Mouse (Mus musculus) gonadal fat pad, adult 2 months (tissue): Measurements from ENCODE around the gene 4933405L10Rik. TPM values are rescaled to one million over a fixed set of nuclear protein-coding genes. Genes with fewer than 3 reads are reported as not detected.

ENCODE experiments used
- DNase-seq: peaks from one replicate; pipeline ENCODE4 v3.0.0-alpha.2; 2012; ENCODE audit warnings: low read depth
- polyA plus RNA-seq: library from polyadenylated mRNA; depleted of rRNA; stranded (reverse); fragments of >200 nt; gene quantifications from 2 replicates; pipeline ENCODE4 v1.2.3, GENCODE M21; 2012; rRNA removed

4933405L10Rik gene
- 0.15 TPM in 1 of 2 replicates, not detected in the other for polyA plus RNA-seq

DNA sequence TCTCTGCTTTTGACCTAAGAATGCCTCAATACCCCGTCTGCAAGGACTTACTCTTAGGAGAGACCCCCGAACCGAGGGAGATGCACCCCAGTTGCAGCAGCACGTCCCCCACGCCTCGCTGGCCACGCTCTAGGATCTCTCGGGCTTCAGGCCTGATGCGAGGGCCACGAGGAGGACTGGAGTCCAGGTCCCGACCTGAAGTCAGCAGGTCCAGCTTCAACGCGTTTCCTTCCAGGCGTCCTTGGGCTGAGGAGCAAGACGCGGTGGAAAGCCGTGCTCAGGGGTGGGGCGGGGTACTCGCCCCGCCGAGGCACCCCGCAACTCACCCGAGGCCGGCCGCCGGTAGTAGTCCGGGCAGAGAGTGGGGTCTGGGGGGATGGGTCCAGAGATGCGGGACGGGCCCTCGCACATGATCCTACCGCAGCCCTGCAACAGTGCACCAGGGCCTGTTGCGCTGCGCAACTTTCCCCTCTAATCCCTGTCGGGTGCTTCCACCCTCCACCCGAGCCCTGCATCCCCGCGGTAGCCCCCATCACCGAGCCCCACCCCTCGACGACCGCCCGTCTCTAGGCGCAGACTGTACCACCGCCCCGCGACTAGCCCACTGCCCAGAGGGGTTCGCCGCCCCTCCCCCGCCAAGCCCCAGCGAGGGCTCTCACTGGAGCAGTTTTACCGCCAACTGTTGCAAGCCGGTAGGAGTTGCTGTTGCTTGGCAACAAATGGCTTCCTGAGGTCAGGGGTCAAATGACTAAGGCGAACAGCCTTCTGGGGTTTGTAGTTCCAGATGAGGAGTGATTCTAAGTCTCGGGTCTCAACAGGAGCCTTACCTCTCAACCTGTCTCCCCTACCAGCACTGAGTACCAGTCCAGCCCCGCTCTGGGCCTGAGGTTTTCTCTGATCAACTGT lies at the start of gene 4933405L10Rik, which contains the start of gene Enkd1:
Gene 4933405L10Rik (plus strand): TSS at position 158 of the 906 bp plus-strand sequence.
Gene Enkd1 (minus strand): TSS at position 713 of the 906 bp plus-strand sequence.
- DNase-seq, result peak; percentile 38

DNA sequence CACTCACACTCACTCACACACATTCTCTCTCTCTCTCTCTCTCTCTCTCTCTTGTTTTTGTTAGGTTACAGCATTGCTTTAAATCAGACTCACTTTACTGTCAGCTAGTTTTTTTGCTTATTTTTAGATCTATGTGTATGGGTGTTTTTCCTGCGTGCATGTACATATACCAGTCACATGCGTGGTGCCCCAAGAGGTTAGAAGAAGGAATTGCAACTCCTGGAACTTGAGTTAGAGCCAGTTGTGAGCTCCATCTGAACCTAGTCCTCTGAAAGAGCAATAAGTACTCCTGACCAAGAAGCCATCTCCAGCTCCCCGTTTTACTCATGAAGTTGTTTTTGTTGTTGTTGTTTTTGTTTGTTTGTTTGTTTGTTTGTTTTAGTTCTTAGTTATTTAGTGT lies 46.3 kb upstream of the 4933405L10Rik start:
- DNase-seq, result no peak

DNA sequence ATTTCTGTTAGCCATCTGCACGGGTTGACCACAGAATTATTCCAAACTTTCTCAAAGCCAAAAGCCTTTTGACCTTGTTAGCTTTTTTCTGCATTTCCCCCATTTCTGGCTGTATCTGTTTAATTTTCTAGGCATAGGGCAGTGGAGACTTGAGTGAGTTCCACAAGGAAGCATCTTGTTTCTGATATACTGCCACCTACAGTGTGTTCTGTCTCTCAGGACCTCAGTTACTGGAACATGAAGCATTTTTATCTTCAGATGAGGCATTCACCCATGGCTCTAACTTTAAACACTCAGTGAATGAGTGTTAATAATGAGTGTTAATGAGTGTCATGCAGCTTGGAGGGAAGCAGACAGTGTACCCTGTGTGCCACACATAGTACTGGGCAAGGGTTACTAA lies 29.6 kb upstream of the 4933405L10Rik start:
- no peak for DNase-seq

DNA sequence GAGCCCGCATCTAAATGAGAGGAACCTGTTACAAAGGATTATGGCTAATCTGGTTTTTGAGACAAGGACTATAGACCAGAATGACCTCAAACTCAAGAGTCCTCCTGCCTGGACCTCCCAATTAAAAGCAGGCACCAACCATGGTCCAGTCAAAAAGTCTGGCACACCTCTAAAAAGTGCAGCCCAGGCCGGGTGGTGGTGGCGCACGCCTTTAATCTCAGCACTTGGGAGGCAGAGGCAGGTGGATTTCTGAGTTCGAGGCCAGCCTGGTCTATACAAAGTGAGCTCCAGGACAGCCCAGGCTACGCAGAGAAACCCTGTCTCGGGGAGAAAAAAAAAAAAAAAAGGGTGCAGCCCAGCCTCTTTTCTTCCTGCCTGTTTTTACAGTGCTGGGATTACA lies 22.1 kb upstream of the 4933405L10Rik start:
- DNase-seq, result no peak

DNA sequence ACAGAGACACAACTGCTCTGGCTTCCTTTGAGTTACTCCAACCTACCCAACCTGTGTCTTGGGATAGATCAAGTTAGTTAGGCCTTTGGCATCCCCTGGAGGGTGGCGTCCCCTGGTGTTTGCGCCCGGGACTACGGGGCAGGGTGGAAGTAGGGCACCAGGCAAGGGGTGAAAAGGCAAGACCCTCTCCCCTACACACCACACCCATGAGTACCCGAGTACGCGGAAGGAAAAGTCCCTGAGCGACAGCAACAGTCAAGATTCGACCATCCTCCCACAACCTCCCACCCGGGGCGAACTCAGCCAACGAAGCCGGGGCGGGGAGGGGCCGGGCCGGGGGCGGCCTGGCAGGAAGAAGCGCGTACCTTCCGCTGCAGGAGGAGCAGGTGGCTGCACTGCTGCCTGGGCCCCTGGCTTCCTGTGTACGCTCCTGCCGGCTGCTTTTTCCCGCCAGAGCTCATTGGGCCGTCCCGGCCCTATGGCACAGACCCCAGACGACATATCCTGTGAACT lies 21.6 kb upstream of the 4933405L10Rik start, which contains the start of gene Carmil2:
Gene Carmil2 (plus strand): TSS at position 479 of the 513 bp plus-strand sequence.
- DNase-seq, result no peak

DNA sequence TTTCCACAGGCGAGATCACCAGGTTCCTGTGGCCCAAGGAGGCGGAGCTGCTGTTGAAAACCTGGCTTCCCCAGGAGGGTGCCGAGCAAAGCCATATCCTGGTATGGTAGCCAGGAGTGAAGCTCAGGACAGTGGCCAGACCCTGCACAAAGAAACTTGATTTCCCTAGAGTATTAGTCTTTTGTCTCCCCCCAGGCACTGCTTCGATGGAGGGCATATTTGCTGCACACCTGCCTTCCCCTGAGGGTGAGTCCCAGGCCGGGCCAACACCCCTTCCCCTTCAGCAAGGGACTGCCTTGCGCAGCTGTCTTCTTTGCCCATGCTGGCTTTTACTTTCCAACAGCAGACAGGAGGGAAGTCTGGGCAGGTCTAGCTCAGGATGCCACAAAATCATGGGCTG lies 20.9 kb upstream of the 4933405L10Rik start:
- no peak for DNase-seq

DNA sequence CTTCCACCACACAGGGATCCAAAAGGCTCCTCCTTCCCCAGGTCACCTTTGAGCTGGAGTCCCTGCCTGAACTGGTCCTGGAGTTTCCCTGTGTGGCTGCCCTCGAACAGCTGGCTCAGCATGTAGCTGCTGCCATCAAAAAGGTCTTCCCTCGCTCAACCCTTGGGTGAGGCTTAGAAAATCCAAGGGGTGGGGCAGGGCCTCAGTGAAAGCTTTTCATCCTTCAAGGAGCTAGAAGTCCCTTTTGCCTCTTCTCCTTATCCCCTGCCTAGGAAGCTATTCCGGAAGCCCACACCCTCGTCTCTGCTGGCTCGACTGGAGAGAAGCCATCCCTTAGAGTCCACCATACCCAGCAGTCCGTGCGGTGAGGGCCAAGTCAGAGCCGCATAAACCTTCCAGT lies 19.9 kb upstream of the 4933405L10Rik start:
- no peak for DNase-seq

DNA sequence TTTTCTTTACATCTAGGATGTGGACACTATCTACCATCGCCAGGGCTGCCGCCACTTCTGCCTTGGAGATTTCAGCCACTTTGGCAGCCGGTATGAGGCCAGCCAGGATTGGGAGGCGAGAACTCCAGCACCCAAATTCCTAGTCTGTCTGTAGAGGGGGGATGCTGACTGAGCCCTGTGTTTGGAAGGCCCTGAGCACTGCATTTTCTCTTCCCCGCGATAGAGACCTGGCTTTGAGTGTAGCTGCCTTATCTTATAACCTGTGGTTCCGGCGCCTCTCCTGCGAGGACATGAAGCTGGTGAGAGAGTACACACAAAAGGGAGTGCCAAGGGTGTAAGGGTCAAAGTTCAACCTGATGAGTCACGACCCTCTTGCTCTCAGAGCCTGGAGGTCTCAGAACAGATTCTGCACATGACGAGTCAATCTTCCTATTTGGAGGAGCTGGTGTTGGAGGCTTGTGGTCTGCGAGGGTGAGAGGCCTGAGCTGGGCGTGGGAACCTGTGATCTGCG lies 19.2 kb upstream of the 4933405L10Rik start:
- DNase-seq, result no peak

DNA sequence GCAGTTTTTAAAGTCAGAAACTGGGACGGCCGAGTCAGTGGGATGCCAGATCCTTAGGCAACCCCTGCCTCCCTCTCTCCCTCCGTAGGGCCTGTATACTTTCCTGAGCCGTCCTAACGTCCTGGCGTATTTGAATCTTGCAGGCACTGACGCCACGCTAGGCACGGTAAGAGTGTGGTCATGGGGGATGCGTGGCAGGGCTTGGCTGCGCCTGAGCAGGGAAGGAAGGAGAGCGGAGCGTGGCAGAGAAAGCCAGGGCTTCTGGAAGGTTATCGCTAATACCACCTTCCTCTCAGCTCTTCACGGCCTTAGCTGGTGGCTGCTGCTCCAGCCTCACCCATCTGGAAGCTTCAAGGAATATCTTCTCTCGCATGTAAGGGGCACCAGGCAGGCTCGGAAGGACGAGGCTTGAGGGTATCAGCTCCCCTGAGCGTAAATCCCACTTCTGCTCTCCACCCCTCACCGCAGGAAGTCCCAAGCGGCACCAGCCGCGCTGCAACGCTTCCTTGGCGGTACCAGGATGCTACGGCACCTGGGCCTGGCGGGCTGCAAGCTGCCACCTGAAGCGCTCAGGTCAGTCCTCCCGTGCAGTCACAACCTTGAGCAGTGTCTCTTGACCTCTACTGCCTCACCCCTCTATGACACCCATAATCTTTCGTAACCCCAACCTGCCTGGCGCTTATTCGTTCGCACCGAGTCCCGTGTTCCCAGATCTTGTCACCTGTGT lies 18.0 kb upstream of the 4933405L10Rik start:
- DNase-seq, result no peak

DNA sequence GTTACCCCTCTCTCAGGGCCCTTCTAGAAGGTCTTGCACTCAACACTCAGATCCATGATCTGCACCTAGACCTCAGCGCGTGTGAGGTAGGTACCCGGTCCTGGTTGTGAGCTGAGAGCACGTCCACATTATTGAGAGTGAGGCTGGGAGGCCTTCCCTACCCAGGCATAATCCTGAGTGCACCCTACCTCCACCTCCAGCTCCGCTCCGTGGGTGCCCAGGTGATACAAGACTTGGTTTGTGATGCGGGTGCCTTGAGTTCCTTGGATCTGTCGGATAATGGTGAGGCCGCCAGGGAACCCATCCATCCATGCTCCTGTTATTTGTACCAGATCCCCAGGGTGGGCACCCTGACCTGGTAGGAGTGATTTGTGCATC lies 17.5 kb upstream of the 4933405L10Rik start:
- no peak for DNase-seq

DNA sequence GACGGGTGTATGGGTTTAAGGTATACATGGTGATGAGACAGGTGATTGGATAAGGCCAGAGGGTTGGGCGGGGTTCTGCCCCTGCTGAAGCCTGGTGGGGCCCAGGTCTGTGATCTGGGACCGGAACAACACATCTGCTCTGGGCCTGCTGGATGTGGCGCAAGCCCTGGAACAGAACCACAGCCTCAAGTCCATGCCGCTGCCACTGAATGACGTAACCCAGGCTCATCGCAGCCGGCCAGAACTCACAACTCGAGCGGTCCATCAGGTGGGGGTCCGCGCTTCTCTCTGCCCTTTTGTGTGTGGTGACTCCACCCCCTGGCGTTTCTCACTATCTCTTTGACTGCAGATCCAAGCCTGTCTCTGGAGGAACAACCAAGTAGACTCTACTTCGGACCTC lies 16.5 kb upstream of the 4933405L10Rik start:
- no peak for DNase-seq

DNA sequence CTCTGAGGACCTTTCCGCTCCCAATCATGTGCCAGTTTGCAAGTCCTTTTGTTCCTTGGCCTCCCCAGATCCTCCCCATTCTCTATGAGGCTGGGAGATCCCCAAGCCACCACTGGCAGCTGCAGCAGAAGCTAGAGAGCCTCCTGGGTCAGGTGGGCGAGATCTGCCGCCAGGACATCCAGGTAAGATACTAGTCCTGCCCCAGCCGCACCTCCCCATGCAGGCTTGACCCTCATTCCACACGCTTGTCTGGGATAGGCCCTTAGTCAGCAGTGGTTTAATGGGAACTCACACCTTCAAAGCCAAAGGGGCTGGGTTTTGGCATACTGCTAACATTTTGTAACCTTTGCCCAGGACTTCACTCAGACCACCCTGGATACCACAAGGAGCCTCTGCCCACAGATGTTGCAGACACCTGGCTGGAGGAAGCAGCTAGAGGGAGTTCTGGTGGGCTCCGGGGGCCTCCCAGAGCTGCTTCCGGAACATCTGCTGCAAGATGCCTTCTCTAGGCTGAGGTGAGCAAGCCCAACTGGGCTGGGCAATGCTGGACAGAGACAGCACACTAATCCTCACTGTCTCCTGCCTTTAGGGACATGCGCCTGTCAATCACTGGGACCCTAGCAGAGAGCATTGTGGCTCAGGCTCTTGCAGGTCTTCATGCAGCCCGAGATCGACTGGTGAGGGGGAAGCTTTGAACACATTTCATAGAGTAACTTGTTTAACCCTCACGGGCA lies 14.8 kb upstream of the 4933405L10Rik start:
- no peak for DNase-seq

DNA sequence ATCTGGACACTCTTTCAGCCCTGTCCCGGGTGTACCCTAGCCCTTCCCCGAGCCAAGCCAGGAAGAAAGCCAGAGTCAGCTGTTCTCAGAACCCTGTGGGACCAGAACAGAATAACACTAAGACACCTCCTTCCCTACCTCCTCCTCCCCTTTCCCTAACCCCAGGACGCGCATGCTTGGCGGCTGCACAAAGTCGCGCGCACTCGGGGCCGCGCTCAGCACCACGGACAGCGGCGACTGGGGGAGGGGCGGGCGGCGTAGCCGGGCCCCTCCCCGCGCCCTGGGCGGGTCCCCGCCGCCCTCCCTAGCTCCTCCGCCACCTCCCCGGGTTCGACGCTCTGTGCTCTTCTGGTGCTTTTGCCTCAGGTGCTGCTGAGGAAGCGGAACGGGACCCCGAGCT lies 13.8 kb upstream of the 4933405L10Rik start:
- DNase-seq, result no peak

DNA sequence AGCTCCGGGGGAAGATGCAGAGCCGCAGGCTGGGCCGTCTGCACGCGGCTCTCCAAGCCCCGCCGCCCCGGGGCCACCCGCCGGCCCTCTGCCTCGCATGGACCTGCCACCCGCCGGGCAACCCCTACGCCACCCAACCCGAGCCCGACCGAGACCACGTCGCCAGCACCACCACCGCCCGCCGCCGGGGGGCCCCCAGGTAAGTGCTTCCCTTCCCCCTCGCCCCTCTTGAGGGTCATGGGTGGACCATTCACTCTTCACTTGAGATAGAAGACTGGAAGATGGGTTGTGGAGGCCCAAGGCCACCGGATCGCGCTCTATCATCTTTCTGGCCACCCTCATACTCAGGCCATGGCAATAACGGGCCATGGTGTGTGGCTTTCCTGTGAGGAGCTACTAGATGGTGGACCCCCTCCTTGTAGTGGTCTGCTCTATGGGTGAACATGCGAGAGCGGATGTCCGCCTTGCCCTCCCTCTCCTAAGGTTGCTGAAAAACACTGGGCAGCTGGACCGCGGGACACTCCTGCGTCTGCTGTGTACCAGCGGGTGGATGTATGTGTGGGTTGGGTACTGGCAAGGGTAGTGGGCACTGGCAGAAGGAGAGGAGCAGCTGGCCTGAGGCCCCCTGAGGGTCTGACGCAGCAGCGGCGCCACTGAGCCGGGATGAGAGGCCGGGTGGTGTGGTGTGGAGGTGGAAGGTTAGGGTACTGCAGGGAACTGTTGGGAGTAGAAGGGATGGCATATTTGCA lies 13.2 kb upstream of the 4933405L10Rik start:
- DNase-seq, result no peak

DNA sequence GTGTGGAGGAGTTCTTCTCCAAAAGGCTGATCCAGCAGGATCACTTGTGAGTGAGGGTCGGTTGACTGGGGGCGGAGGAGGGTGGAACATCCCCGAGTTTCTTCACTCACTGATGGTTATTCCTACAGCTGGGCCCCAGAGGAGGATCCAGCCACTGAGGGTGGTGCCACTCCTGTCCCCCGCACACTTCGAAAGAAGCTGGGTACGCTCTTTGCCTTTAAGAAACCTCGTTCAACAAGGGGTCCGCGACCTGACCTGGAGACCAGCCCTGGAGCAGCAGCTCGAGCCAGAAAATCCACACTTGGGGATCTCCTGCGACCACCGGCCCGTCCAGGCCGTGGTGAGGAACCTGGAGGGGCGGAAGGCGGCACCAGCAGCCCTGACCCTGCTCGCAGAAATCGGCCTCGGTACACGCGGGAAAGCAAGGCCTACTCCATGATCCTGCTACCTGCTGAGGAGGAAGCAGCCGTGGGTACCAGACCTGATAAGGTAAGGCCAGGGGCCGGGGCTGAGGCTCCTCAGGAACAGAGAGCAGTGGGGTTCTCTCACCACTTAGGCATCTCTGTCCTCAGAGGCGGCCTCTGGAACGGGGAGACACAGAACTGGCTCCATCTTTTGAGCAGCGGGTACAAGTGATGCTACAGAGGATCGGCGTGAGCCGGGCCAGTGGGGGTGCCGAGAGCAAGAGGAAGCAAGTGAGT lies 12.2 kb upstream of the 4933405L10Rik start:
- no peak for DNase-seq

DNA sequence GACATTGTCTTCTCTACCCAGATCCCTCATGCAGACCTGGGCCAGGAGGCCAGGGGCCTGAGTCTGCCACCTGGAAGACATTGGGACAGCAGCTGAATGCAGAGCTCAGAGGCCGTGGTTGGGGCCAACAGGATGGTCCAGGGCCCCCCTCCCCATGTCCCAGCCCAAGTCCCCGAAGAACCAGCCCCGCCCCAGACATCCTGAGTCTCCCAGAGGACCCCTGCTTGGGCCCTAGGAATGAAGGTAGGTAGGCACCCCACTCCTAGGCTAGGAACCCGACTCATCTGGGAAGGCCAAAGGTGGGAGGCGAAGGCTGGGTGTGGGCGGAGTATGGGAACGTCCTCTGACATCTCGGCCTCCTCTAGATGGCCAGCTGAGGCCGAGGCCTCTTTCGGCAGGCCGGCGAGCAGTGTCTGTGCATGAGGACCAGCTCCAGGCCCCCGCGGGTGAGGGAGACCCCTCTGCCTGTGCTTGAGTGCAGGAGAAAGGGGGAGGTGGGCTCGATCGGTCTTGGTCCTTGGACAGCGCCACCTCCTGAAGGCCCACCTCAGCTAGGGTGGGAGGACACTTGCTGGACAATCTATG lies 10.2 kb upstream of the 4933405L10Rik start:
- DNase-seq, result no peak

DNA sequence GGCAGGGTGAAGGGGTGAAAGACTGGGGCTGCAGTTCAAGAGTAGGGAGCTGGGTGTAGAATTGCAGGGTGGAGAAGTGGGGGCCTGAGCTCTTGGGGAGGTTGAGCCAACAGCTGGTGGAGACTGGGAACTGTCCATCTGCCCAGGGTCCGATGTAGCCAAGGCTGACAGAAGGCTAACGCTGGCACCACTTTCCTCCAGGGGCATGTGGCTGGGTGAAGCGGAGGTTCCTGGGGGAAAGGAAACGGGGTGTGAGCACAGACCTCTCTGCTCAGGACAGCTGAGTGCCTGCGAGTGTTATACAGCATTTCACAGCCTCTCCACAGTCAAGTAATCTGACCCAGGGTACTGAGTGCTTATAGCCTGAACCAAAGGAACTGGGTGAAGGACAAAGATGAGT lies 8.7 kb upstream of the 4933405L10Rik start:
- no peak for DNase-seq

DNA sequence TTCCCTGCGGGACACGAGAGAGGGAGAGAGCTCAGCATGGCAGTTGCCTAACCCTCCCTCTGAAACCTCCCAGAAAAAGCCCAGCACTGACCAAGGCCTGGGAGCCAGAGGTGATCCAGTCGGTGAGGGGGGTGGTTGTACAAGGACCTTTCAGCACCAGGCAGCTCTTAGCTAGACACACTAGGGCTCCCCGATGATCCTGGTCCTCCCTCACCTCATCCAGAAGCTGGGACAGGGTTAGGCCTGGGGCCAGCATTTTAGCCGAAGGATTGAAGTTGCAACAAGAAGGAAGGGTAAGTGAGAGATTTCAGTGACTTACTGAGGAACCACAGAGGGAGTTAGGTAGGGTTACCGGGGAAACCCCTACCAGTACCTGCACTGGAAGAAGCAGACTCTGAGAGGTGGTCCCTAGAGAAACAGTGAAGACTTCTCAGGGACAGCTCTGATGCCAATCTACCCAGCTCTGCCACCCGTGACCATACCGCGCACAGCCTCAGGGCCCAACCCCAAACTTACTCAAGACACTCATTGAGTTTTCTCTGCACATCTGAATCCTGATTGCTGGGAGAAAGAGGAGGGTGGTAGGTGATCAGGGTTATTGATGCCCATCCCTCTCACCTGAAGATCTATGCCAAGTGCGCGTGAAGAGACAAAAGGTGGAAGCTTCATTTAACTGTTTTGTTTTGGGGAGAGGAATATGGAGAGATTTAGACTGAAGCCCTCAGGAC lies 7.8 kb upstream of the 4933405L10Rik start:
- no peak for DNase-seq

DNA sequence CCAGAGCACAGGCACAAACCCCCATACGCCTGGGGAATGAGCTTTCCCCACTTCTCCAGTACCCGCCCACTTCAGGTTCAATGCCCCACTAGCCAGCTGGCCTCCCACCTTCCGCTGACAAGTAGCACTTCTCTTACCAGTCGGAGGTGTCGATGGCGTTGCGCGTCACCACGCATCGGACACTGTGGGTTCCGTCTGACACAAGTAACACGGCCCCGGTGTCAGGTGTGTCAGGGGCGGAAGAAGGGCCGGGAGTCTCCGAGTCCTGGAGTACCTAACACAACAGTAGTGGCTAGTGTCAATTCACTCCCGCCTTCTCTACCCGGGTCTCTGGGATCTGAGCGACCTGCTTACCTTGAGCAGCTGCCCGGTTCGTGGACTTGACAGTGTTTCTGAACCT lies 6.9 kb upstream of the 4933405L10Rik start:
- DNase-seq, result peak; percentile 22
